Mouse (Mus musculus) retina, postnatal 1 day (tissue): Measurements from ENCODE around the gene Tbr1.

Experiments used
- DNase-seq: peaks from one replicate; pipeline ENCODE4 v3.0.0-alpha.2; 2012

Tbr1 gene

GRCm38 (mm10) chr2:61802656-61803251 is at the start of gene Tbr1:
Tbr1 (plus strand) TSS chr2:61802930.
- DNase-seq, result peak; percentile 40

GRCm38 (mm10) chr2:61754989-61755388 is 47.7 kb upstream of the Tbr1 start:
- no peak for DNase-seq

GRCm38 (mm10) chr2:61759234-61759855 is 43.4 kb upstream of the Tbr1 start:
- no peak for DNase-seq

- no peak for DNase-seq
Measured at GRCm38 (mm10) chr2:61760044-61760443, 42.7 kb upstream of the Tbr1 start.

- DNase-seq, result no peak
Measured at GRCm38 (mm10) chr2:61764470-61765105, 38.1 kb upstream of the Tbr1 start.

- no peak for DNase-seq
Measured at GRCm38 (mm10) chr2:61765526-61765925, 37.2 kb upstream of the Tbr1 start.

GRCm38 (mm10) chr2:61780794-61781193 is 21.9 kb upstream of the Tbr1 start:
- DNase-seq, result no peak

GRCm38 (mm10) chr2:61794960-61795359 is 7.8 kb upstream of the Tbr1 start:
- no peak for DNase-seq

GRCm38 (mm10) chr2:61798048-61798447 is 4.7 kb upstream of the Tbr1 start:
- DNase-seq, result no peak

- DNase-seq, result peak; percentile 57
Measured at GRCm38 (mm10) chr2:61803443-61804367, 975 bp downstream of the Tbr1 start.

GRCm38 (mm10) chr2:61804382-61804840 is 1.7 kb downstream of the Tbr1 start:
- DNase-seq, result peak; percentile 67

- DNase-seq, result peak; percentile 45
Measured at GRCm38 (mm10) chr2:61804841-61805540, 2.3 kb downstream of the Tbr1 start.

GRCm38 (mm10) chr2:61805541-61806345 is 3.0 kb downstream of the Tbr1 start:
- peak; percentile 58 for DNase-seq

- DNase-seq, result peak; percentile 19
Measured at GRCm38 (mm10) chr2:61806346-61806825, 3.7 kb downstream of the Tbr1 start.

- DNase-seq, result peak; percentile 69
Measured at GRCm38 (mm10) chr2:61807151-61807550, 4.4 kb downstream of the Tbr1 start.

- DNase-seq, result no peak
Measured at GRCm38 (mm10) chr2:61807781-61808180, 5.1 kb downstream of the Tbr1 start.

GRCm38 (mm10) chr2:61808776-61809175 is 6.0 kb downstream of the Tbr1 start:
- peak; percentile 24 for DNase-seq

- DNase-seq, result no peak
Measured at GRCm38 (mm10) chr2:61809381-61809780, 6.7 kb downstream of the Tbr1 start.

GRCm38 (mm10) chr2:61810751-61811150 is 8.0 kb downstream of the Tbr1 start:
- no peak for DNase-seq

GRCm38 (mm10) chr2:61811163-61811506 is 8.4 kb downstream of the Tbr1 start:
- DNase-seq, result peak; percentile 24
